Mouse (Mus musculus) hindbrain, embryonic 10.5 days (tissue): ENCODE results near the gene Cpa5. TPM values are rescaled to one million over a fixed set of nuclear protein-coding genes. Genes with fewer than 3 reads are reported as not detected.
A peak's percentile ranks its signal among the peaks of the same experiment; 100 is the strongest.

Source experiments
- DNase-seq: peaks from one replicate; pipeline ENCODE4 v3.0.0-alpha.2; 2017; ENCODE audit warnings: low spot score
- H3K27ac ChIP-seq: fragments of 300-500 bp; sonication (generic); 2 replicates; pipeline ENCODE4 v1.5.1; 2016; ENCODE audit warnings: mild to moderate bottlenecking, moderate library complexity
- H3K27me3 ChIP-seq: fragments of 300-500 bp; sonication (generic); 2 replicates; pipeline ENCODE4 v1.6.1; 2016; ENCODE audit warnings: mild to moderate bottlenecking; ENCODE audit not compliant: poor library complexity, insufficient read depth, severe bottlenecking
- H3K36me3 ChIP-seq: fragments of 300-500 bp; sonication (generic); 2 replicates; pipeline ENCODE4 v1.6.1; 2016; ENCODE audit warnings: mild to moderate bottlenecking, moderate library complexity
- H3K4me1 ChIP-seq: fragments of 300-500 bp; sonication (generic); replicated peaks from 2 replicates; pipeline ENCODE4 v1.6.1; 2016; ENCODE audit warnings: mild to moderate bottlenecking
- H3K4me3 ChIP-seq: fragments of 300-500 bp; sonication (generic); 2 replicates; pipeline ENCODE4 v1.5.1; 2016; ENCODE audit warnings: mild to moderate bottlenecking, moderate library complexity
- H3K9me3 ChIP-seq: fragments of 300-500 bp; sonication (generic); 2 replicates; pipeline ENCODE4 v1.6.1; 2016; ENCODE audit warnings: mild to moderate bottlenecking, moderate library complexity
- WGBS: fragments of 180-500 bp; shearing (Covaris S2); methylation state at CpG from one replicate; pipeline ENCODE4 v1.1.7; 2016; 5-methylcytosine and 5-hydroxymethylcytosine counted together
- polyA plus RNA-seq: library from polyadenylated mRNA; unstranded; fragments of >200 nt; fragmentation: Nextera tagmentation; extraction: Ambion mirVana; gene quantifications from 2 replicates; pipeline ENCODE4 v1.2.1, GENCODE M21; 2016

The Cpa5 gene
- polyA plus RNA-seq, 1 experiment from 2014 or later = 0.08 TPM

GRCm38 (mm10) chr6:30614251-30614650 is 3.4 kb downstream of the Cpa5 start:
- peak overlapping the region; percentile 93 for H3K27ac ChIP-seq
- H3K9me3 ChIP-seq = no peaks in the 10 kb centered on the region
- DNase-seq = no peak
- peaks cover 90% of the 10 kb centered on the region for H3K4me1 ChIP-seq
- no peaks in the 10 kb centered on the region for H3K27me3 ChIP-seq
- no peaks in the 10 kb centered on the region for H3K36me3 ChIP-seq
- H3K4me3 ChIP-seq = no peak overlapping the region
- WGBS = 69% methylated on average over 6 of the region's 6 CpGs

- Histone ChIP-seq H3K4me3 (peak overlapping the region; percentile 45; the same call in 1 of the 2 replicates), H3K4me1 (peaks cover 97% of the 10 kb centered on the region), H3K36me3 (no peaks in the 10 kb centered on the region), H3K27me3 (no peaks in the 10 kb centered on the region), H3K9me3 (no peaks in the 10 kb centered on the region), H3K27ac (peak overlapping the region; percentile 93)
- DNase-seq = no peak
- 20% methylated on average over 4 of the region's 4 CpGs for WGBS
Observed at GRCm38 (mm10) chr6:30615741-30616140, 4.9 kb downstream of the Cpa5 start.

- Histone ChIP-seq H3K4me3 (peak overlapping the region; percentile 45), H3K27ac (peak overlapping the region; percentile 93), H3K27me3 (no peaks in the 10 kb centered on the region), H3K4me1 (peaks cover 97% of the 10 kb centered on the region), H3K9me3 (no peaks in the 10 kb centered on the region), H3K36me3 (no peaks in the 10 kb centered on the region)
- DNase-seq = peak; percentile 62
- WGBS = under 1% methylated on average over 8 of the region's 8 CpGs
Observed at GRCm38 (mm10) chr6:30616491-30616941, 5.7 kb downstream of the Cpa5 start.

- peak overlapping the region; percentile 45 for H3K4me3 ChIP-seq
- 2% methylated on average over 13 of the region's 13 CpGs for WGBS
- no peaks in the 10 kb centered on the region for H3K9me3 ChIP-seq
- peak overlapping the region; percentile 93 for H3K27ac ChIP-seq
- H3K36me3 ChIP-seq = no peaks in the 10 kb centered on the region
- peak; percentile 89 for DNase-seq
- peaks cover 90% of the 10 kb centered on the region for H3K4me1 ChIP-seq
- no peaks in the 10 kb centered on the region for H3K27me3 ChIP-seq
Observed at GRCm38 (mm10) chr6:30617020-30617958, 6.5 kb downstream of the Cpa5 start.

GRCm38 (mm10) chr6:30617959-30618590 is 7.3 kb downstream of the Cpa5 start:
- peak; percentile 79 for DNase-seq
- 2% methylated on average over 18 of the region's 18 CpGs for WGBS
- Histone ChIP-seq H3K4me3 (peak overlapping the region; percentile 45), H3K9me3 (no peaks in the 10 kb centered on the region), H3K27ac (peak overlapping the region; percentile 93), H3K4me1 (peaks cover 82% of the 10 kb centered on the region), H3K36me3 (no peaks in the 10 kb centered on the region), H3K27me3 (no peaks in the 10 kb centered on the region)

- 29% methylated on average over 6 of the region's 6 CpGs for WGBS
- Histone ChIP-seq H3K9me3 (no peaks in the 10 kb centered on the region), H3K4me3 (no peak overlapping the region), H3K4me1 (peaks cover 78% of the 10 kb centered on the region), H3K27me3 (no peaks in the 10 kb centered on the region), H3K27ac (peak overlapping the region; percentile 93), H3K36me3 (no peaks in the 10 kb centered on the region)
- DNase-seq = no peak
Observed at GRCm38 (mm10) chr6:30618735-30619134, 7.9 kb downstream of the Cpa5 start.

- Histone ChIP-seq H3K4me3 (no peak overlapping the region), H3K27me3 (no peaks in the 10 kb centered on the region), H3K4me1 (peaks cover 69% of the 10 kb centered on the region), H3K36me3 (no peaks in the 10 kb centered on the region), H3K27ac (peak overlapping the region; percentile 93), H3K9me3 (no peaks in the 10 kb centered on the region)
- no peak for DNase-seq
- WGBS = 55% methylated on average over 5 of the region's 5 CpGs
Observed at GRCm38 (mm10) chr6:30619606-30620005, 8.8 kb downstream of the Cpa5 start.

GRCm38 (mm10) chr6:30620591-30620990 is 9.8 kb downstream of the Cpa5 start:
- no peak for DNase-seq
- Histone ChIP-seq H3K36me3 (no peaks in the 10 kb centered on the region), H3K27ac (peak overlapping the region; percentile 93), H3K4me3 (no peak overlapping the region), H3K4me1 (peaks cover 59% of the 10 kb centered on the region), H3K27me3 (no peaks in the 10 kb centered on the region), H3K9me3 (no peaks in the 10 kb centered on the region)
- 82% methylated on average over 4 of the region's 4 CpGs for WGBS

GRCm38 (mm10) chr6:30620994-30621393 is 10.2 kb downstream of the Cpa5 start:
- Histone ChIP-seq H3K9me3 (no peaks in the 10 kb centered on the region), H3K4me1 (peaks cover 55% of the 10 kb centered on the region), H3K27me3 (no peaks in the 10 kb centered on the region), H3K4me3 (no peak overlapping the region), H3K27ac (peak overlapping the region; percentile 93), H3K36me3 (no peaks in the 10 kb centered on the region)
- no peak for DNase-seq
- WGBS = 82% methylated on average over 6 of the region's 6 CpGs

GRCm38 (mm10) chr6:30621986-30622389 is 11.2 kb downstream of the Cpa5 start:
- peaks cover 45% of the 10 kb centered on the region for H3K4me1 ChIP-seq
- no peak for DNase-seq
- H3K36me3 ChIP-seq = no peaks in the 10 kb centered on the region
- 89% methylated on average over 4 of the region's 4 CpGs for WGBS
- H3K4me3 ChIP-seq = no peak overlapping the region
- H3K27ac ChIP-seq = no peak overlapping the region
- no peaks in the 10 kb centered on the region for H3K9me3 ChIP-seq
- no peaks in the 10 kb centered on the region for H3K27me3 ChIP-seq

GRCm38 (mm10) chr6:30624763-30625162 is 14.0 kb downstream of the Cpa5 start:
- peak overlapping the region; percentile 30 for H3K27ac ChIP-seq
- no peaks in the 10 kb centered on the region for H3K27me3 ChIP-seq
- no peak for DNase-seq
- WGBS = 89% methylated on average over 9 of the region's 9 CpGs
- peaks cover 32% of the 10 kb centered on the region for H3K4me1 ChIP-seq
- no peak overlapping the region for H3K4me3 ChIP-seq
- no peaks in the 10 kb centered on the region for H3K9me3 ChIP-seq
- no peaks in the 10 kb centered on the region for H3K36me3 ChIP-seq

GRCm38 (mm10) chr6:30628152-30628551 is 17.3 kb downstream of the Cpa5 start:
- DNase-seq = no peak
- H3K4me1 ChIP-seq = peaks cover 34% of the 10 kb centered on the region
- WGBS = 63% methylated on average over 6 of the region's 6 CpGs
- no peaks in the 10 kb centered on the region for H3K9me3 ChIP-seq
- no peaks in the 10 kb centered on the region for H3K36me3 ChIP-seq
- no peak overlapping the region for H3K4me3 ChIP-seq
- H3K27me3 ChIP-seq = no peaks in the 10 kb centered on the region
- H3K27ac ChIP-seq = peak overlapping the region; percentile 76

GRCm38 (mm10) chr6:30629989-30630388 is 19.2 kb downstream of the Cpa5 start:
- peaks cover 46% of the 10 kb centered on the region for H3K4me1 ChIP-seq
- H3K9me3 ChIP-seq = no peaks in the 10 kb centered on the region
- no peaks in the 10 kb centered on the region for H3K36me3 ChIP-seq
- no peaks in the 10 kb centered on the region for H3K27me3 ChIP-seq
- WGBS = 91% methylated on average over 1 of the region's 1 CpGs
- peak overlapping the region; percentile 76; the same call in 1 of the 2 replicates for H3K27ac ChIP-seq
- no peak for DNase-seq
- no peak overlapping the region for H3K4me3 ChIP-seq
